Mouse (Mus musculus) liver, adult 2 months (tissue): ENCODE measurements around the gene Btg2.

Source experiments
- CTCF ChIP-seq: fragments of 200-500 bp; IDR thresholded peaks from 2 replicates; pipeline ENCODE4 v1.5.1; 2011; ENCODE audit warnings: low read depth, low read length, control low read depth
- POLR2A ChIP-seq: fragments of 200-500 bp; IDR thresholded peaks from 2 replicates; pipeline ENCODE4 v1.6.1; 2011; ENCODE audit warnings: low read length, control low read depth; ENCODE audit not compliant: insufficient read depth; ENCODE audit errors: extremely low read depth

- TF ChIP-seq CTCF (no peak), POLR2A (no peak)
These were observed 21.2 kb downstream of the Btg2 start for GRCm38 (mm10) chr1:134057736-134058135.
